Mouse (Mus musculus) kidney, adult 2 months (tissue): ENCODE measurements at regions not wholly inside any gene's neighbourhood (a gene's known extent, or its start where the extent isn't known, plus 50 kb on each side); places are given as distances from the start of the nearest gene placed in this dataset.

ENCODE experiments used
- CTCF ChIP-seq: fragments of 200-500 bp; conservative IDR thresholded peaks from 2 replicates; pipeline ENCODE4 v1.5.1; 2011; ENCODE audit warnings: low read depth, mild to moderate bottlenecking, control low read depth, low read length, moderate library complexity, mixed read lengths; ENCODE audit not compliant: insufficient read depth, insufficient read length
- POLR2A ChIP-seq: fragments of 200-500 bp; IDR thresholded peaks from one replicate; pipeline ENCODE4 v1.6.1; 2011; ENCODE audit warnings: low read depth, low read length, control low read depth

DNA sequence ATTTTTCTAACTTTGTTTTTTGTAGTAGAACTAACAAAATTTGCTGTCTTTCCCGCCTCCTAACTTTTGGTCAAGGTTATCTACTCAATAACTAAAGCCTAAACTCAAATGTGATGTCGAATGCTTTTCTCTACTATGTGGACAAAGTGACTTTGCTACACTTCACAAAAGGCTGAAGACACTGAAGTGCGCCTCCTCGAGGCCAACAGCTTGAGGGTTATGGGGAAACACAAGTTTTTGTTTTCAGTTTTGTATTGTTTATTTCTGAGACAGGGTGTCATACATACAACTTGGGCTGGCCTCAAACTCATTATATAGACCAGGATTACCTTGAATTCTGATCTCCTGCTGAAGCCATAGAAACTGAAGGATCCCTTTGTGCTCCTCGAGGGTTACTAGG lies 162.4 kb upstream of the Tnfaip3 start:
- TF ChIP-seq POLR2A, result no peak
- TF ChIP-seq CTCF, result no peak
